Mouse (Mus musculus) liver, postnatal 0 days (tissue): Measurements from ENCODE around the gene Ehf.

Experiments used
- CTCF ChIP-seq: sonication (generic); IDR thresholded peaks from 2 replicates; pipeline ENCODE4 v1.5.1; 2016; ENCODE audit warnings: antibody characterized with exemption, low read depth
- EP300 ChIP-seq: IDR thresholded peaks from 2 replicates; pipeline ENCODE4 v1.6.1; 2016; ENCODE audit warnings: antibody characterized with exemption, low read depth, mild to moderate bottlenecking

GRCm38 (mm10) chr2:103215801-103216200 lies 87.3 kb downstream of the Ehf start:
- no peak for TF ChIP-seq CTCF
- no peak for TF ChIP-seq EP300
